Mouse (Mus musculus) gastrocnemius, postnatal 10 days (tissue): Measurements from ENCODE around the gene Magea3. TPM values are rescaled to one million over a fixed set of nuclear protein-coding genes. Genes with fewer than 3 reads are reported as not detected.
"Not testable (repeated sequence)": the region's sequence is repeated elsewhere in the genome, so short reads cannot be mapped to it uniquely, and the experiment has no call there.

Experiments
- DNase-seq: peaks from one replicate; pipeline ENCODE4 v3.0.0; 2021; ENCODE audit warnings: mixed read lengths
- long read RNA-seq, 2 experiments: library from polyadenylated mRNA; stranded (forward); transcript quantifications; one replicate each; pipeline ENCODE4 v2.0.0; 2021
- total RNA-seq, 2 experiments: library from RNA; stranded (reverse); gene quantifications; 2 replicates each; pipeline ENCODE4 v1.2.3; 2021

Gene Magea3
- not detected for total RNA-seq
- long read RNA-seq, experiment 1 = 0 reads
- long read RNA-seq, experiment 2 = 0 reads

GRCm38 (mm10) chrX:154949405-154949804 is at the start of gene Magea3:
Gene Magea3 (minus strand): TSS chrX:154949505.
- DNase-seq = not testable (repeated sequence)

DNA sequence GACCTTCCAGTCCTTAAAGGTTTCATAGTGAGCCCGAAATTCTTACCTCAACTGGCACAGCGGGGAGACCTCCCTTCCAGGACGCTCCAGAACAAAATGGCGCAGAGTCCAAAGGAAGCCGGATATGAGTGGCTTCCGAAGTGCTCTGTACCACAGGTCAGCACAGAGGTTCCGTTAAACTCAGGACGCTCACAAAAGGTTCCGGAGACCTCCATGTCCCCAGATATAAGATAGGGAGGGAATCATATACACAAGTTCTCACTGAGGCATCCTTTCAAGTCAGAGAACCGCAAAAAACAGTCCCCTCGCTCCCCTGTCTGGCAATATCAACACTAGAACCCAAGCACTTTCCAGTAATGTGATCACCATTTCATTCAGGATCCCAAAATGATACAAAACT is 46.4 kb upstream of the Magea3 start, which contains the start of gene Magea8:
Gene Magea8, minus strand, starts transcription at position 101 of the 400 bp plus-strand sequence.
- DNase-seq = not testable (repeated sequence)

GRCm38 (mm10) chrX:154935887-154936286 is 13.4 kb downstream of the Magea3 start, which contains the start of gene Magea6:
Gene Magea6 (minus strand): TSS chrX:154935987.
- DNase-seq = not testable (repeated sequence)

Other genes with a start within 250 kb of the Magea3 start
- not detected for gene Cldn34b1, start 59.2 kb downstream of the Magea3 start, total RNA-seq
- not detected for gene Magea6, start 13.5 kb downstream of the Magea3 start, total RNA-seq
- gene Magea8, start 46.3 kb upstream of the Magea3 start, total RNA-seq = not detected
- not detected for gene Magea5, start 113.6 kb upstream of the Magea3 start, total RNA-seq
- gene Magea1, start 140.3 kb upstream of the Magea3 start, total RNA-seq = not detected
- gene Magea2, start 144.2 kb upstream of the Magea3 start, total RNA-seq = not detected
- gene Cldn34b2, start 178.9 kb upstream of the Magea3 start, total RNA-seq = not detected